Mouse (Mus musculus): ENCODE measurements around the gene Clec16a.

Gene Clec16a

DNA sequence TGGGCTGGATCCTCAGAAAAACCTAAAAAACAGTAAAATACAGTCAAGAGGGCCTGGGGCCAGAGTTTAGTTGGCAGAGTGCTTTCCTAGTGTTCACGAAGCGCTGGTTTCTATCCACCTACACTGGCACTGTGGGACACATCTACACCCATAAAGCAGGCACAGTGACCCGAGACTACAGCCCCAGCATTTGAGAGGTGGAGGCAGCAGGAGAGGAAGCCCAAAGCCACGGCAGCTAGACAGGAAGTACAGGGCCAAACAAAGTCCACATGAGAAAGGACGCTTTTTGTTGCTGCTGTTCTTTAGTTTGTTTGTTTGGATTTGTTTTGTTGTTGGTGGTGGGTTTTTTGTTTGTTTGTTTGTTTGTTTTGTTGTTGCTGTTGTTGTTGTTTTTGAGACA, 8.8 kb upstream of the Clec16a start:
- no peak for DNase-seq (ENCODE audit: low read depth)

DNA sequence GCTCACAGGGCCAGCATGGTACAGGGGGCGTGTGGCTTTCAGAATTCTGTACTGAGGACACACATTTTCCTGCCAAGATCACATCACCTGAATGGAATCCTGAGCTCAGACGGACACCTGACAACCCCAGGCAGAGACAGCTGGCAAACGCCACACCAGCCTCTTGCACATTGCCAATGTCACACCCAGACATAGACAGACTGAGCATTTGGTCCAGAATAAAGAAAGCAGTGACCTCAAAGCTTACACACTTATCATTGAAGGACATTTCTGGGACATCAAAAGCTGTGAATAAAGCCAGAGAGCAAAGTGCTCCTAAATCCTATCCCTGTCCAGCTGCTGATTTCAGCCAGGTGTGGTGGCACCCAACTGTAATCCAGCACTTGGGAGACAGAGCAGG, 8.2 kb upstream of the Clec16a start:
- DNase-seq (ENCODE audit: low read depth): no peak

DNA sequence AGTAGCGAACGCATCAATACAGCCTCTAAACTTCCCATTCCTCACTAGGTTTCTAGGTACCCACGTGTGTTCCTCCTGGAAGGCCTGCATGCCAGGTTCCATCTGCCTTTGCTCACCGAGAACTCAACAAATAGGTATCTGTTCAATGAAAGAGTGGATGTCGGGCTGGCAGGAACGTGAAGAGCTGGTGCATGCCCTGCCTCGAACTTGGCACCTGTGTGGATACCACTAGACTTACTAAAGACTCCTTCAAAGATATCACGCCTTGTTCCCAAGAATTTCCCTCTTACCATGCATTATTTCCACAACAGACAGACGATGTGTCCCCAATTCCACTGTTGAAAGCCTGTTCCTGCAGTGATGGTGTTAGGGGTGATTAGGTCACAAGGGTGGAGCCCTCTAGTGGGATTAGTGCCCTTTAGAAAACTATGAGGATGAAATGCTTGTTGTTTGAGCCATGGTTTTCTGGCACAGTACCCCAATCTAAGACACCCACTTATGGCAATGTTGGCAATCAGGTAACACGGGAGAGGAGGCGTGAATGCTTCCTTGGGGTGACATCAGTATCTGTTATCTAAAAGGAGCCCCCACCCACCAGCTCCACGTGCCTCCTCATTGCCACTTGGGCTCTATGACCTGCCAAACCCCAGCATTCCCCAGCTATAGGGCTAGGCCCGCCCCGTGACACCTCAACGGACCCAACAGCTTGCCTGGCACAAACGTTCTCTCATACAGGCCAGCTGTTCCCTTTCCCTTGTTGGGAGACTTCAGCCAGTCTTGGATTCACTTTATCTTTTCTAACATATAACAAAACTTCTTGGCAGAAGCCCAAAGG, 4.2 kb upstream of the Clec16a start:
- no peak for DNase-seq (ENCODE audit: low read depth)

DNA sequence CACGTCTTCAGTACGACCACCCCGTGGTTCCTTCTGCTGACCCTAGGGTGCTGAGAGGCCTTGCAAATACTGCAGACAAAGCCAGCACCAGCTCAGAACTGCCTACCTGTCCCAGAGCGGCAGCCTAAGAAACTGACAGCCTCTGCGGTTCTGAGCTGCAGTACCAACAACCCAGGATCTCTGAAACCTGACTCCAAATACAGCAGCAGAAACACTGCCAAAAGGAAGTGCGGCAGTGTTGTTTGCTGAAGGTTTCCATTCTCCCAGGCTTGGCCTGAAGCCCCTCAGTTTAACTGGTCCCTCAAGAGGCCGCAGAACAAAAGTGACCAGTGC, 3.6 kb upstream of the Clec16a start:
- no peak for DNase-seq (ENCODE audit: low read depth)

DNA sequence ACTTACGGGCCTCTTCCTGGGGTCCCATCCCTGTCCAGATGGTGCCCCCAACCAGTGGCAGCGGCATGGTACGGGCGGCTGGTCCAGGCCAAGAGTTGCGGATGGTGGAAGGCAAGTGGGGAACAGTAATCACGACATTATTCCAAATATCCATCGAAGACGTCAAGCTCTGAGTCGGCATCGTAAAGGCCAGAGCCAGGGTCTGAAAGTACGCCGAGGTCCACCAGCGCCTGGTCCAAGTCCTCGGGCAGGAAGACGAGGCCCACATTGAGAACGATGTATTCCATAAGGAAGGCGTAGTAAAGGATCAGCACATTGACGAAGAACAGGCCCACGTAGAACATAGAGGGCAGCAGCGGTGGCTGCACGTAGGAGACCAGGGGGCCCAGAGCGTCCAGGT, 2.9 kb upstream of the Clec16a start:
- DNase-seq (ENCODE audit: low read depth): no peak

DNA sequence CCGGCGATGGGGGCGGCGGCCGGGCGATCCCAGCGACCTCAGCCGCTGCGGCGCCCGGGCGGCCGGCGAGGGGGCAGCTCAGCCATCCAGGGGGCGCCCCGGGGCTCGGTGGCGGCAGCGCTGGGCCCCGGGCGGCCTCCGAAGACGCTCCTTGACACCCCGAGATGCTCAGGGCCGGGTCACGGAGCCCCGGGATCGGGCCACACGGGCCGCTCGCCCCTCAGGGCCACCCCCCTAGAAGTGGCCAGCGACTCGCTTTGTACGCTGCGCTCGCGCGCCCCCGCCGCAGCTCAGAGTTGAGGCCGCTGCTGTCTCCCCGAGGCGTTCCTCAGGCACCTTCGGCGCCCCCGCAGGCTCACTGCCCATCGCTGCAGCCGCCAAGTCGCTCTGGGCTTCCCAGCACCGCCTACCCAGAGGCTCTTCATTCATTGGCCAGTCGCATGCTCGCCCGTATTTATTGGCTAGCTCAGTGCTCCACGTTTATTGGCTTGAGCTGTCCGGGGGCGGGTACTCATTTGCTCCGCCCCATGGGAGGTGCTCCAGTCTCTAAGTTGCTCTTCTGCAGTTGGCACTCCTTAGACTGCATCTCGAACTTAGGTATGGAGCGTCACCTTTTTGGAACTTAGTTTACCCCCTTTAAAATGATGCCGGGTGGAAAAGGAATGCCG, 2.3 kb upstream of the Clec16a start, which contains the start of gene Dexi:
TSS of gene Dexi (minus strand) at position 357 of the 668 bp plus-strand sequence.
- peak; percentile 96 for DNase-seq (ENCODE audit: low read depth)

DNA sequence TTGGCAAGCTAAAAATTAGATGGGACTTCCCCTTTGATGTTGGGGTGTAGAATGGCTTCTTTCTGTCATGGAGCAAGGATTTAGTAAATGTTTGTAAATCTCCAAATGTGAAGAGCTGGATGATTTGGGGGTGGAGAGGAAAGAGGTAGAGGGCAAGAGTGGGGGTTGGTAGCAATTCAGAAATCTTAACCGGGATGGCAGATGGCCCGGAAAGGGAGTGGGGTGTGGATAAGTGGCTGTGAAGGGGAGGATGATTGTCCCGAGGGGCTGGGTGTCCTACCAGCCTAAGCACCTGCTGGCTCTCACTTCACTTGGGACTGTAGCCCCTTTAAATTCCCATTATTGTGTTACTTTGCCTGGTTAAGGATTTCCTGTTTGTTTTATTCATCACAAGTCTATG, 1.7 kb downstream of the Clec16a start:
- DNase-seq (ENCODE audit: low read depth): no peak

DNA sequence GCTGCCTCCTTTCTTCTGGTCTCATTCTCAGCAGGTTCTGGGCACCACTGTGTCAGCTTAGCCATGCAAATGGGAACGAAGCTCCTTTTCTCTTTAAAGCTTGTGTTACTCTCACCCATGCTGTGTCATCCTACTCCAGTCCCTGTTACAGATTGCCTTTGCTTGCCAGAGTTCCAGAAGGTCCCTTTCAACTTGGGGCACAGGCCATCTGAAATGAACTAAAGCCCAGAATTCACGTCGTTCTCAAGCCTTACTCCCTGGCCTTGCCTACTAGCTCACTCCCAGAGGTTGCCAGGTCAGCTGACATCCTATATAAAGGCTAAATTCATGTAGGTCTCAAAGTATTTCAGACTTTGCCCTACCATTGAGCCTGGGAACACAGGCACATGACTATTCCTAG, 3.8 kb downstream of the Clec16a start:
- no peak for DNase-seq (ENCODE audit: low read depth)

DNA sequence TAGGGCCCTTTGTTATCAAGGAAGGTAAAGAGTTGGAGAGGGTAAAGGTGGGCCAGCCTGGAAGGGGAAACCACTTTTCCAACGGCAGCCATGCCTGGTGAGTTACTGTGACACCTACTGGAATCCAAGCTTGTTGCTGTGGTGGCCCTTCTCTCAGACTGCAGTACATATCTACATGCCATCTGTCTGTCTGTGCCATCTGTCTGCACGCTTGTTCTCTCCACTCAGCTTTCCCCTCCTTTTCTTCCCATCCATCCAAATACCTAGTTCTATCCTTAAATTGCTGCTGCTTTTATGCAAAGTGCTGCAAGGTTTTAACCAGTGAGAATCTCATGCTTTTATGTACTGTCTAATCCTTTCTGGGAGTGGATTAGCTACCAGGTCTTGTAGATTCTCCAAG, 4.5 kb downstream of the Clec16a start:
- DNase-seq (ENCODE audit: low read depth): no peak

DNA sequence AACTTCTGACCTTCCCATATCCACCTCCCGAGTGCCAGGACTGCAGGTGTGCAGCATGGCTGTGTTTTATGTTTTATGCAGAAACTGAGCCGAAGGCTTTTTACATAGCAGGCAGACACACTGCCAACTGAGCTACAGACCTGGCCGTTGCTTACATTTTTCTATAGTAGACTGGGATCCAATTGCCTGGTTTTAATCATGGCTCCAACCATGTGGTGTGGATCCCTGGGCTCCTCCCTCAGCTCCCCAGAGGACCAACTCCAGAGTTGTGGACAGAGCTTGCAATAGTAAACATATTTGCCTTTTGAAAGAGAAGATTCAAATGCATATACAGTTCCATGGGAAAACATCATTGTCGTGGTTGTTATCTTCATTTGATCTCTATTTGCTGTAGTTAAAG, 6.5 kb downstream of the Clec16a start:
- no peak for DNase-seq (ENCODE audit: low read depth)

DNA sequence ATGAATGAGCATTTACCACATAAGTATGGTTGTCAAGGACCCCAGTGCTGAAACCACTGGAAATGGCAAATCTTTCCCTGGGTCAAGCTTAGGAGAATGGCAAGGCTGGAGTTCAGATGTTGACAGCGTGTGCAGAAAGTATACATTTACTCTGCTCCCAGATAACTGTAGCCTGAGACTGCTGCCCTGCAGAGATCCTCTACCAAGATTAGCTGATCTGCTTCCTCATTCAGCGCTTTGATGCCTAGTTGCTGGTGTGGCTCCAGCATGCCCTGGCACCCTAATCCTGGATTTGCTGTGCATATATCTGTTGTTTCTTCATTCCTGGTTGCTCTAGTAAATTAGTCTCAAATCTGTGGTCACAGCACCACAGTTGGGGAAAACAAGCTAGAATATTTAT, 8.7 kb downstream of the Clec16a start:
- DNase-seq (ENCODE audit: low read depth): no peak

DNA sequence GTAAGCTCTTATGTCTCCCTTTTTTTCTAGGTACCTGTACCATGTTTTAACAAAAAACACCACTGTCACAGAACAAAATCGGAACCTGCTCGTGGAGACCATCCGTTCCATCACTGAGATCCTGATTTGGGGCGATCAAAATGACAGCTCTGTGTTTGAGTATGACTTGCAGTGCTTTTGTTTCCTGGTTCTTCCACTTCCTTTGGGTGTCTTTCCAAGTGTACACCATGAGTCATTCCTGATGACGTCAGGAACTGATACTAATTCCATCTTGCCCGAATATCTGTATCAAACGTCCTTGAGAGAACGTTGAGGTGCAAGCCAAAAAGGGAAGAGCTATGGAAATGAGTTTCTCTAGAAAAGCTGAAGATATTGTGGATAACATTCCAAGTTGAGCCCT, 14.9 kb downstream of the Clec16a start:
- no peak for DNase-seq (ENCODE audit: low read depth)

DNA sequence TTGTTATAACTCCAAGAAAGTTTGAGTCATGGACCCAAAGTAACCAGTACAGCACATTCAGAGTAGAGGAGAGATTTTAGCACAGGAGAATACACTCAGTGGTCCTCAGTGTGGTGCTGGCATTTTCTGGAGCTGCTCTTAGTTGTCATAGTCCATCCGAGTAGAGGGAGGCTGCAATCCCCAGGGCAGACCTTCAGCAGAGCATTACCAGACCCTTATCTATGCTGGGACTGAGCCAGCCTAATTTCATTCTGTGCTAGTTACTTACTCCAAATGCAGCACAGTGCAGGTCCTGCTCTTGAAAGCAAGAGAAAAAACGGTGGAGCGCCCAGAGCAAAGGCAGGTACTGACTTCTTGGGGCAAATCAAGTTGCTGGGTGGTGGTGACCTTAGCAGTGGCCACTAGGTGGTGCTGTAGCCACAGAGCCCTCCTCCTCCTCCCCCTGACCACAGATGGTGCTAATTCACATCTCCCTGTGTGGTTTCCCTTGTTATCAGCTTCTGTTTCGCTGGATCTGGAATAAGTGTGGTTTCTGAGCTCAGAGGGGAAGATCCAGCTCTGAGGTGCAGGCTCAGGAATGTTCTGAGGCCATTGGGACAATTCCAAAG, 20.2 kb downstream of the Clec16a start:
- DNase-seq (ENCODE audit: low read depth): peak; percentile 56

DNA sequence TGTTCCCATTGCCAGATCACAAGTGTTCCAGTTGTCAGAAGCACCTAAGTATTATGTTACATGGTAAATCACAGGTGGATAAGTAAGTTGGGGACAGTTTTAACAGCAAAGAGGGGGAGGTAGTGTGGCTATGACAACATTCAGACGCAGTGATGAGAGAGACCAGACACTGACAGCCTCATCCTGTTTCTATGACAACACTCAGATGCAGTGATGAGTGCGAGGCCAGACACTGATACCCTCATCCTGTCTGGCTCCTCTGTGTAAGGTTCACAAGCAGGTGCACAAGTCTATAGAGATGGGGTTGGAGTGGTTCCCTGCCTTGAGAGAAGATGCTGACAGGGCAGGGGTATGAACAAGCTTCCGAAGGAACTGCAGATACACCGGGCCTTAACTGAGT, 22.0 kb downstream of the Clec16a start:
- no peak for DNase-seq (ENCODE audit: low read depth)

DNA sequence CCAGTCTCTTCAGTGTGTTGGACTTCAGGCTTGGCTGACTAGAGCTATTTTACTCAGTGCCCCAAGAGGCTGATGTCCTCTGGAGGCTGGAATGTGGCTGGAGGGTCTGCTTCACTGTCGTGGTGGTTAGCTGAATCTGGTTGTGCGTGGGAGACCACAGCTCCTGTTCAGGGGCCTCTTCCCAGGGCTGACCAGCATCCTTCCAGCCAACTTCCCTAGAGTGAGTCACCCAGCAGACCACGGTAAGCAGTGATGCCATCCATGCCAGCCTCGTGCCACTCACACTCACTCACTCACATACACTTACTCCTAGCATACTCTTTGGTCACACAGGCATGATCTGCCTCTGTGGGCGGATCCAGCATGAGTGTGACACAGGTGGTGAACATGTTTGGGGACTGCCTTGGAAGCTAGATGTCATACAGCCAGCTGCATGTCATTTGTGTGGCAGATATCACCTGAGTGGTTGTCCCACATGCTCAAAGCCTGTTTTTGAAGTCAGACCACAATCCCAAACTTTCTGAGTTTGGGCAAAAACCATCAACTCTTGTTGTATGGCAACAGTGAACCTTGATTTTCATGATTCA, 24.8 kb downstream of the Clec16a start:
- no peak for DNase-seq (ENCODE audit: low read depth)

DNA sequence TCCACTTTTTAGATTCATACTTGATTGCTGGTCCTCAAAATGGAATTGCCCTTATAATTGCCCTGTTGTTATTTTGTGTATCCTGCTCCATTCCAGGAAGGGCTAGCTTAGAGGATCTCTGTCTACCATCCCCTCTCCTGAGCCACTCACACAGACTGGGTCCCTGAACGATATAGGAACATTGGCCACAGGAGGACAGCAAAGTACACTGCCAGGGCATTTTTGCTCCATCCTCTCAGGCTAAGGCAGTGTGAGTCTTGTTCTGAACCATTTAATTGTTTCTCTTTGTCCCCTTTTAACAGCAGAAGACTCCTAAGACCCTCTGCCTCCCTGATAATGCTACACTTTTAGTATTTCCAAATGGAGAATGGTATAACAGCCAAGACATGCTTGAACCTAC, 25.6 kb downstream of the Clec16a start:
- DNase-seq (ENCODE audit: low read depth): no peak

DNA sequence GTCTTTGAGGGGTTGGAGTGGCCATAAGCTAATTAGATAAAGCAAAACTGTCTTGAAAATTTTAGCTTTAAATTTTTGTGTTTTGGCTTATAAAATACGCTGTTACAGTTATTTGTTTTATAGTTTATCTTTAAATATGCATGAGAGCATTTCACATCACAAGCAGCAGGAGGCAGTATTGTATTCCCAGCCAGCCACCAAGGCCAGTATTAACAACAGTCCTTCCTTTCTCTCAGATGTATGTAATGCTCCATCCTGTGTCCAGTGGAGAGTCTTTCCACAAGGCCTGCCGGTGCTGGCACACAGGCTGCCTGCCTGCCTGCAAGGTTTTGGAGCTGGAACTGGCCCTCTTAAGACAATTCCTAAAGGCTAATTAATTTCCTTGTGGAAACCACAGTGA, 26.7 kb downstream of the Clec16a start:
- DNase-seq (ENCODE audit: low read depth): no peak

DNA sequence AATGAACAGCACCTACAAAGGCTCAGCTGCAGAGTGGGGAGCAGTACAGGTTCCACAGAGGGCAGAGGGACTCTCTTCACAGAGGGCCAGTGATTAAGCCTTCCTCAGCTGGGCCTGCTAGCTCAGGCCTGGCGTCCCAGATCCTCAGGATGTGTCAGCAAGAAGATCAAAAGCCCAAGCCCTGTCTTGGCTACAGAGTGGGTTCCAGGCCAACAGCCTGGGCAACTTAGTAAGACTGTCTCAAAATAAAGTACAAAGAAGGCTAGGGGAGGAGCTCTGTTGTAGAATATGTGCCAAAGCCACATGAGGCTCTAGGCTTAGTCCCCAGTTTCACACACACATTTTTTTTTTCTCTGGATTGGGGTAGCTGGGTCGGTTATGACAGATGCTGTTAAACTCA, 29.8 kb downstream of the Clec16a start:
- no peak for DNase-seq (ENCODE audit: low read depth)

DNA sequence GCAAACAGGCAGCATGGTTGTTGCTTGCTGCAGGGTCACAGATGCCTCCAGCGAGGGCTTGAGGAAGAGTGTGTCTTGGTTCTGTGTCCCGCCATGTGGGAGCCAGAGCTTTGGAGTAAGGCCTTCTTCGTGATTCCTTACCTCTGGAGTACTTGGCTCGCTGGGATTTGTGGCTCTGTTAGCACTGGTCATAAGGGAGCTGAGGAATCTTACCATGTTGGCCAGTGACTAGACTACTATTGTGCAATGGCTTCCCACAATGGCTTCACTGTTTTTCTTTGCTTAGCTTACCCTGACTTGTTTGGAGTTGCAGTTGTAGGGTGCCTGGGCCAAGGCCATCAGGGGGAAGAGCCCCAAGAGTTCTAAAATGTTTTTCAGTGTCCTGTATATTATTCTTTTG, 30.8 kb downstream of the Clec16a start:
- DNase-seq (ENCODE audit: low read depth): no peak

DNA sequence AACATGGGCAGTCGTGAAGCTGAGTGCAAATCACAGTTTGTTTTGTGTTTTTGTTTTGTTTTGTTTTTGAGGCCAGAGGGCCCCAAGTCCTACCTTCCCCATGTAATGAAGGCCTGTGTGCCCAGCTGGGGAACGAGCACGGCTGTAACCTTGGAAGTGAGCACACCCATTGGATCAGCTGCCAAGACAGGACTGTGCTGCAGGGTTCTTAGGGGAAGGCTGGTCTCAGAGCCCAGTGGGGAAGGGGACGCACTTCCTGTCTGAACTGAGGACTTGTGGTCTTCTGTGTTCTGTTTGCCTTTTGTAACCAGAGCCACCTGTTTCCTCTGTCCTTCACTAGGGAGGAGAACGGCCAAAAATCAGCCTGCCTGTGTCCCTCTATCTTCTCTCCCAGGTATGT, 32.4 kb downstream of the Clec16a start:
- DNase-seq (ENCODE audit: low read depth): no peak

DNA sequence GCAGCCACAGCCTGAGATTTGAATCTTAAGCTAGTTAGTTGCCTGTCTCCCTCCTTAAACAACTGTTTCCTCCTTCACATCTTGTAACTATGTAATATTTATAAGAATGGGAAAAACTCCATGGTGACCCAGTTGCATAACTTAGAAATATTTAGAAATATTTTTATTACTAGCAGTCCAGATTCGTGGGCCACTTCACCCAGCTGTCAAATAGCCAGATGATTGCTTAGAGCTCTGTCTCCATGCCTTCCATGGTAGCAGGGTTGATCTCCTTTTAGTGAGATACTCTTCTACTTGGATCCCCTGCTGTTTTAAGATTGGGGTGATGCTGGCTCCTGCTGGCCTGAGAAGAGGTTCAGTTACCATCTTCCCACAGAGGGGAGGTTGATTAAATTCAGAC, 33.2 kb downstream of the Clec16a start:
- DNase-seq (ENCODE audit: low read depth): no peak

DNA sequence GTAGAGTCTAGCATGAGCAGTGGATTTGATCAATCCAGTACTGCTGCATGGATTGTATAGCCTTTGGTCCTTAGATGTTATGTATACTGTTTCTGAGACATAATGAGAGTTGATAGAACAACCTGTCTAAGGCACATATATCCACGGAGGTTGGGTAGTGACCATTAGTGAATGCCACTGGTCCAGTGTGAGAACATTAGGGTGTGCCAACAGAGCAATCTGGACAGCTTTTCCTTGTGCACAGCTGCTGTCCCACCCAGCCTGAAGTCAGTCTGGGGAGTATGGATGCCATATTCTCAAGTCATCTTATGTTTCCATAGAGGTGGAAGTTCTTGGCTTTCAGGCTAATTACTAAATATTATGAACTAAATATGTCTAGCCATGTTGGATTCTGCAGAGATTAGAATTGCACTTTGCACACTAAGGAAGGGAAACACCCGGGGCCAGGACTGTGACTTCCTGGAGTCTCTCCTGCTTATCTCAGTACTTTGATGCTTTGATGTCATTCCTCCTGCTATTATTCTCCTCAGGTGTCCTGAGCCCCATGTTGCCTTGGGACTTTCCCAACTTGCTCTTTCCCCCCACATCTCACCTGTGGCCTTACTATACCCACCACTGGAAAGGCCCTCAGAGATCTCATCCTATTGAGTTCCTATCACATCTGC, 36.2 kb downstream of the Clec16a start:
- DNase-seq (ENCODE audit: low read depth): no peak

DNA sequence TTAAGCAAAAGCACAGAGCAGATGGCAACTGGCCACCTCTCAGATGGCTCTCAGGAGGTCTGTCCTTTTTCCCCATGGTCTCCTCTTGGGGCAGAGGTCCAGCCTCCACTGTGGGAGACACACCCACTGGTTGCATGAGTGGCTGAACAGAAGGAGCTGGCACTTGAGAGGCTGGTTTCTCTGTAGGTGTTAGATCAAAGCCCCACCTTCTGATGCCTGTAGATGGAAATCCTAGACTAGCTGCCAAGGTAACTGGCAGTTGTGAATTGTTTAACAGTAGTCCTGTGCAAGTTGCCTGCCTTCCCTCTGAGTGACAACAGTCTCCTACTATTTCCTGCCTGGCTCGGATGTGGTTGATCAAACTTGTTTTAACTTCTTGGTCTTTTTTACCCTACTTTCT, 40.0 kb downstream of the Clec16a start:
- no peak for DNase-seq (ENCODE audit: low read depth)

Data from c-Kit-positive CD71-positive TER-119-negative erythroid progenitor cells, embryonic 14.5 days (primary cell).